ENCODE assay signal across 10 mouse cellular contexts in genomic region chr11:113791357-113792215, GRCm38 (mm10). TPM values are rescaled to one million over a fixed set of nuclear protein-coding genes. Genes with fewer than 3 reads are reported as not detected.
A peak's percentile ranks its signal among the peaks of the same experiment; 100 is the strongest.
DNase-seq lines count a peak whose midpoint lies in the region; ATAC-seq and TF ChIP-seq lines count a peak whose summit lies in the region.
"Had no signal": no experiment of that assay in that cellular context is flagged by ENCODE, and none has a peak within 500 bp of the region (broad histone marks: within the 10 kb centered on the region; RNA-seq: fewer than 3 reads in every experiment).

No protein-coding gene starts in this region.

- H3K4me3 ChIP-seq in embryonic facial prominence, embryonic 13.5 days = no peak overlapping the region
- no peak overlapping the region for H3K4me3 ChIP-seq in midbrain, postnatal 0 days (ENCODE audit: low read depth, low read length)
- no peak overlapping the region for H3K4me3 ChIP-seq in liver, postnatal 0 days (ENCODE audit: low read depth, low read length)
- H3K4me3 ChIP-seq: heart, embryonic 15.5 days had no signal

- H3K9me3 ChIP-seq in embryonic facial prominence, embryonic 13.5 days = no peaks in the 10 kb centered on the region
- H3K9me3 ChIP-seq in midbrain, postnatal 0 days (ENCODE audit: low read length) = no peaks in the 10 kb centered on the region
- no peaks in the 10 kb centered on the region for H3K9me3 ChIP-seq in liver, postnatal 0 days (ENCODE audit: low read length)
- H3K9me3 ChIP-seq: heart, embryonic 15.5 days had no signal

- ATAC-seq in embryonic facial prominence, embryonic 13.5 days (ENCODE audit: insufficient number of reproducible peaks, insufficient read depth, low FRiP score, low TSS enrichment, low read depth) = peak; percentile 75; the same call in 1 of the 2 replicates
- peak; percentile 83 for ATAC-seq in midbrain, postnatal 0 days (ENCODE audit: low FRiP score)
- no peak for ATAC-seq in activated CD4-positive, CD25-positive, alpha-beta regulatory T cell, adult 4 months
- no peak for ATAC-seq in liver, postnatal 0 days

- peaks cover 52% of the 10 kb centered on the region for H3K4me1 ChIP-seq in embryonic facial prominence, embryonic 13.5 days
- no peaks in the 10 kb centered on the region for H3K4me1 ChIP-seq in midbrain, postnatal 0 days (ENCODE audit: insufficient read depth, low read length)
- peaks cover 9% of the 10 kb centered on the region for H3K4me1 ChIP-seq in liver, postnatal 0 days (ENCODE audit: insufficient read depth)

- no peak for TF ChIP-seq EP300 in liver, postnatal 0 days (IDR thresholded peaks at IDR 0.05; ENCODE audit: low read depth)

- peak overlapping the region; percentile 16 for H3K9ac ChIP-seq in embryonic facial prominence, embryonic 13.5 days
- H3K9ac ChIP-seq in midbrain, postnatal 0 days (replicated peaks; ENCODE audit: low read length, poor library complexity, severe bottlenecking) = no peak overlapping the region
- no peak overlapping the region for H3K9ac ChIP-seq in liver, postnatal 0 days (replicated peaks)
- H3K9ac ChIP-seq: heart, embryonic 15.5 days had no signal

- 37% methylated on average over 16 of the region's 16 CpGs for WGBS in embryonic facial prominence, embryonic 13.5 days
- 38% methylated on average over 16 of the region's 16 CpGs for WGBS in midbrain, postnatal 0 days
- WGBS in liver, postnatal 0 days (ENCODE audit: insufficient replicate concordance) = 66% methylated on average over 16 of the region's 16 CpGs

- H3K27ac ChIP-seq in embryonic facial prominence, embryonic 13.5 days = peak overlapping the region; percentile 77
- peak overlapping the region; percentile 47; the same call in 1 of the 2 replicates for H3K27ac ChIP-seq in midbrain, postnatal 0 days (ENCODE audit: low read depth, low read length)
- no peak overlapping the region for H3K27ac ChIP-seq in liver, postnatal 0 days (ENCODE audit: low read depth)
- H3K27ac ChIP-seq: heart, embryonic 15.5 days had no signal

- peak overlapping the region; percentile 32 for H3K4me2 ChIP-seq in embryonic facial prominence, embryonic 13.5 days
- no peak overlapping the region for H3K4me2 ChIP-seq in midbrain, postnatal 0 days (ENCODE audit: low read depth, low read length, poor library complexity, severe bottlenecking)
- no peak overlapping the region for H3K4me2 ChIP-seq in liver, postnatal 0 days (ENCODE audit: low read depth, low read length)
- H3K4me2 ChIP-seq: heart, embryonic 15.5 days had no signal

- 0 out of 2 replicates have a peak, but pooled peaks cover 5% of the 10 kb centered on the region for H3K36me3 ChIP-seq in embryonic facial prominence, embryonic 13.5 days
- H3K36me3 ChIP-seq in midbrain, postnatal 0 days (ENCODE audit: insufficient read depth, low read length) = peaks cover 6% of the 10 kb centered on the region; the same call in 1 of the 2 replicates
- H3K36me3 ChIP-seq in liver, postnatal 0 days (replicated peaks; ENCODE audit: insufficient read depth, low read length) = no peaks in the 10 kb centered on the region
- H3K36me3 ChIP-seq: heart, embryonic 15.5 days had no signal

- TF ChIP-seq CTCF in midbrain, postnatal 0 days (IDR thresholded peaks at IDR 0.05) = no peak
- no peak for TF ChIP-seq CTCF in liver, postnatal 0 days (IDR thresholded peaks at IDR 0.05; ENCODE audit: low read depth)

- H3K27me3 ChIP-seq in embryonic facial prominence, embryonic 13.5 days = no peaks in the 10 kb centered on the region
- no peaks in the 10 kb centered on the region for H3K27me3 ChIP-seq in midbrain, postnatal 0 days (ENCODE audit: insufficient read depth, low read length)
- H3K27me3 ChIP-seq in liver, postnatal 0 days (ENCODE audit: insufficient read depth, low read length) = no peaks in the 10 kb centered on the region

- DNase-seq in left cerebral cortex, adult 11 months (ENCODE audit: low spot score) = peak; percentile 57
- DNase-seq in left cerebral cortex, adult 18-20 months (ENCODE audit: low spot score in 2 of 2) = no peak
- DNase-seq in layer of hippocampus, adult 8-10 months (ENCODE audit: low spot score in 2 of 2) = peak; percentile 51 to 79
- peak; percentile 78 for DNase-seq in midbrain, postnatal 0 days (ENCODE audit: low spot score)
- DNase-seq in MN1 (ENCODE audit: low spot score) = no peak
- DNase-seq in liver, postnatal 0 days = no peak
- DNase-seq: thymus, adult 2 months had no signal

RNA-seq across cellular contexts. Expression of gene Cdc42ep4, which starts 39.9 kb away (rescaled TPM):
- total RNA-seq in left cerebral cortex, adult 18-20 months (2021) = 10 to 100 TPM; 26.6 to 28.8 TPM
- 108 and 119 TPM in 2 replicates for polyA plus RNA-seq in embryonic facial prominence, embryonic 13.5 days (2015; fragmentation: Nextera tagmentation; extraction: Ambion mirVana)
- total RNA-seq in layer of hippocampus, adult 8-10 months (2022) = 10 to 100 TPM; 32.4 to 41.1 (median 37.3) TPM
- total RNA-seq in midbrain, postnatal 0 days (2014; rRNA removed) = 88.0 and 89.5 TPM in 2 replicates
- 60.3 and 63.2 TPM in 2 replicates for polyA plus RNA-seq in midbrain, postnatal 0 days (2015; fragmentation: Nextera tagmentation; extraction: Ambion mirVana)
- polyA plus RNA-seq in activated CD4-positive, CD25-positive, alpha-beta regulatory T cell, adult 4 months (2017; shearing (Covaris generic)) = 1 to 10 TPM; 2.4 to 2.5 TPM
- 12.4 and 13.7 TPM in 2 replicates for polyA plus RNA-seq in liver, postnatal 0 days (2015; fragmentation: Nextera tagmentation; extraction: Ambion mirVana)

Comparison
In these comparisons a context has a peak if more than half of its experiments do, and no peak if none do; other contexts are left out.
1. DNase-seq: peak in left cerebral cortex, adult 11 months (single experiment), layer of hippocampus, adult 8-10 months (2 of 2) and midbrain, postnatal 0 days (single experiment); none in left cerebral cortex, adult 18-20 months (0 of 2), MN1 (single experiment) and liver, postnatal 0 days (single experiment).
2. ATAC-seq: peak in embryonic facial prominence, embryonic 13.5 days (single experiment) and midbrain, postnatal 0 days (single experiment); none in activated CD4-positive, CD25-positive, alpha-beta regulatory T cell, adult 4 months (single experiment) and liver, postnatal 0 days (single experiment).